Mouse (Mus musculus): Measurements from ENCODE around the gene Pip4k2b. TPM values are rescaled to one million over a fixed set of nuclear protein-coding genes. Genes with fewer than 3 reads are reported as not detected.

Pip4k2b gene
- total and polyA plus RNA-seq, 2 experiments from 2014 or later: 5.2 to 166 TPM

- Histone ChIP-seq H3K36me3 (ENCODE audit: insufficient read depth, low read length) (peaks cover 25% of the 10 kb centered on the region), H3K9me3 (ENCODE audit: low read length) (no peaks in the 10 kb centered on the region), H3K4me1 (ENCODE audit: insufficient read depth, low read length) (no peaks in the 10 kb centered on the region), H3K27me3 (ENCODE audit: insufficient read depth, low read length) (no peaks in the 10 kb centered on the region), H3K4me2 (ENCODE audit: low read depth, low read length, poor library complexity, severe bottlenecking) (no peak overlapping the region), H3K27ac (ENCODE audit: low read depth, low read length) (no peak overlapping the region), H3K9ac (replicated peaks; ENCODE audit: low read length, poor library complexity, severe bottlenecking) (no peak overlapping the region), H3K4me3 (ENCODE audit: low read depth, low read length) (no peak overlapping the region)
- ATAC-seq (ENCODE audit: low FRiP score) (no peak), DNase-seq (ENCODE audit: low spot score) (no peak)
- 60% methylated on average over 10 of the region's 10 CpGs for WGBS
- no peak for TF ChIP-seq CTCF (IDR thresholded peaks at IDR 0.05)
Observed at GRCm38 (mm10) chr11:97733689-97734088, 10.8 kb downstream of the Pip4k2b start.

DNA sequence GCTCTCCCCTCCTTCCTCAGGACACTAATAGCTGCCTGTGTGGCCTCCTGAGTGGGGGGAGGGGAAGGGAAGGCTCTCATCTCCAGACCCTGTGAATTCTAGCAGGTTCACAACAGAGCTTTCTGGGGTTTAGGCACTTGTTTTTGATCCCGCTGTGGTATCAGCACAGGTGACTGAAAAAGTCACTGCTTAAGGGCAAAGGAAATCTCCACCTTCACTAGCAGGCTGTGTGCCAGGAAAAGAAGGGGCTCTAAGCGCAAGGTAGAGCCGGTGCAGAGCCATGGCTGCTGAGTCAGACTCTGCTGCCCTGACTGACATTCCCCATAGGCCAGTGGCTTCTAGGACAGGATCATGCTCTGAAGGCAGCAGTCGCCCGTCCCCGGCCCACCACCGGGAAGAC, 15.8 kb downstream of the Pip4k2b start:
- H3K9ac ChIP-seq (replicated peaks; ENCODE audit: low read length, poor library complexity, severe bottlenecking): no peak overlapping the region
- H3K27me3 ChIP-seq (ENCODE audit: insufficient read depth, low read length): no peaks in the 10 kb centered on the region
- H3K9me3 ChIP-seq (ENCODE audit: low read length): no peaks in the 10 kb centered on the region
- no peaks in the 10 kb centered on the region for H3K4me1 ChIP-seq (ENCODE audit: insufficient read depth, low read length)
- no peak overlapping the region for H3K4me2 ChIP-seq (ENCODE audit: low read depth, low read length, poor library complexity, severe bottlenecking)
- DNase-seq (ENCODE audit: low spot score): no peak
- no peak for ATAC-seq (ENCODE audit: low FRiP score)
- 92% methylated on average over 7 of the region's 7 CpGs for WGBS
- H3K36me3 ChIP-seq (ENCODE audit: insufficient read depth, low read length): peaks cover 66% of the 10 kb centered on the region
- no peak for TF ChIP-seq CTCF (IDR thresholded peaks at IDR 0.05)
- no peak overlapping the region for H3K4me3 ChIP-seq (ENCODE audit: low read depth, low read length)
- H3K27ac ChIP-seq (ENCODE audit: low read depth, low read length): no peak overlapping the region

GRCm38 (mm10) chr11:97728311-97728710, 16.2 kb downstream of the Pip4k2b start:
- DNase-seq (ENCODE audit: low spot score): no peak
- H3K4me2 ChIP-seq (ENCODE audit: low read depth, low read length, poor library complexity, severe bottlenecking): no peak overlapping the region
- no peak overlapping the region for H3K9ac ChIP-seq (replicated peaks; ENCODE audit: low read length, poor library complexity, severe bottlenecking)
- TF ChIP-seq CTCF (IDR thresholded peaks at IDR 0.05): no peak
- no peak overlapping the region for H3K27ac ChIP-seq (ENCODE audit: low read depth, low read length)
- no peak for ATAC-seq (ENCODE audit: low FRiP score)
- H3K4me1 ChIP-seq (ENCODE audit: insufficient read depth, low read length): no peaks in the 10 kb centered on the region
- no peak overlapping the region for H3K4me3 ChIP-seq (ENCODE audit: low read depth, low read length)
- H3K27me3 ChIP-seq (ENCODE audit: insufficient read depth, low read length): no peaks in the 10 kb centered on the region
- no peaks in the 10 kb centered on the region for H3K9me3 ChIP-seq (ENCODE audit: low read length)
- WGBS: 89% methylated on average over 7 of the region's 7 CpGs
- peaks cover 70% of the 10 kb centered on the region for H3K36me3 ChIP-seq (ENCODE audit: insufficient read depth, low read length)

DNA sequence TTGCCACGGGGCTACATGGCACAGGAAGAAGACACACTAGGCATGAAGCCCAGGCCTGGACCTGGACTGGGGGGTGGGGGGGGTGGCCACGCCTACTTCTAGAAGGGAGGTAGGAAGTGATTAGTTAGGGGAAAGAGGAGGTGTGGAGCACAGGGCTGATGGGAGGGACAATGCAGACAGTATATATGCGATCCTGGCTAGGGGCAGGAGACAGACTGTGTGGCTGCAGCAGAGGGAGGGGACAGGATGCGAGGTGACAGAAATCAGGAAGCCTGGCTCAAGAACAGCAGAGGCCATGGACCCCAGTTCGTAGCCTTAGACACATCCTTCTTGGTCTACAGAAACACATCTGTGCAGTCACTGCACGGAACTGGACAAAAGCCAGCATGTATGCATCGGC, 20.8 kb downstream of the Pip4k2b start:
- Histone ChIP-seq H3K9ac (replicated peaks; ENCODE audit: low read length, poor library complexity, severe bottlenecking) (no peak overlapping the region), H3K27ac (ENCODE audit: low read depth, low read length) (no peak overlapping the region), H3K9me3 (ENCODE audit: low read length) (no peaks in the 10 kb centered on the region), H3K4me3 (ENCODE audit: low read depth, low read length) (no peak overlapping the region), H3K4me2 (ENCODE audit: low read depth, low read length, poor library complexity, severe bottlenecking) (no peak overlapping the region), H3K36me3 (ENCODE audit: insufficient read depth, low read length) (peaks cover 82% of the 10 kb centered on the region), H3K4me1 (ENCODE audit: insufficient read depth, low read length) (no peaks in the 10 kb centered on the region), H3K27me3 (ENCODE audit: insufficient read depth, low read length) (no peaks in the 10 kb centered on the region)
- ATAC-seq (ENCODE audit: low FRiP score): no peak
- TF ChIP-seq CTCF (IDR thresholded peaks at IDR 0.05): no peak
- no peak for DNase-seq (ENCODE audit: low spot score)
- WGBS: 91% methylated on average over 7 of the region's 7 CpGs

DNA sequence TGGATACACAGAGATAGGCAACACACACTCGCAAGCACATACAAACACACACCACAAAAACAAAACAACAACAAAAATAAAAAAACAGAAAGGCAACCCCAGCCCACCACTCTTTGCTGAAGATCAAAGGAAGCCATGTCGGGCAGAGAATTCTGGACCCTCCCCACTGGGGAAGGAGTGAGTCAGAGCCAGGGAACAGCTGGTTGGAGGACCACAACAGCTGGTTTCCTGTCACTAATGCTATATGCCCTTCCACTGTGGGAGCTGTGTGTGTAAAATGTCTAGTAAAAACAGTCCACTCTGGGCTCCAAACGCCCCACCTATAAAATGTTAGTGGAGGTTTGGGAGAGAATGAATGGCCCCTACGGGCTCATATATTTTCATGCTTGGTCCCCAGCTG, 23.2 kb downstream of the Pip4k2b start:
- no peak for TF ChIP-seq CTCF (IDR thresholded peaks at IDR 0.05)
- WGBS: 95% methylated on average over 4 of the region's 4 CpGs
- Histone ChIP-seq H3K27ac (ENCODE audit: low read depth, low read length) (no peak overlapping the region), H3K4me2 (ENCODE audit: low read depth, low read length, poor library complexity, severe bottlenecking) (no peak overlapping the region), H3K27me3 (ENCODE audit: insufficient read depth, low read length) (no peaks in the 10 kb centered on the region), H3K4me1 (ENCODE audit: insufficient read depth, low read length) (no peaks in the 10 kb centered on the region), H3K9ac (replicated peaks; ENCODE audit: low read length, poor library complexity, severe bottlenecking) (no peak overlapping the region), H3K4me3 (ENCODE audit: low read depth, low read length) (no peak overlapping the region), H3K9me3 (ENCODE audit: low read length) (no peaks in the 10 kb centered on the region), H3K36me3 (ENCODE audit: insufficient read depth, low read length) (peaks cover 79% of the 10 kb centered on the region)
- DNase-seq (ENCODE audit: low spot score) (no peak), ATAC-seq (ENCODE audit: low FRiP score) (no peak)

DNA sequence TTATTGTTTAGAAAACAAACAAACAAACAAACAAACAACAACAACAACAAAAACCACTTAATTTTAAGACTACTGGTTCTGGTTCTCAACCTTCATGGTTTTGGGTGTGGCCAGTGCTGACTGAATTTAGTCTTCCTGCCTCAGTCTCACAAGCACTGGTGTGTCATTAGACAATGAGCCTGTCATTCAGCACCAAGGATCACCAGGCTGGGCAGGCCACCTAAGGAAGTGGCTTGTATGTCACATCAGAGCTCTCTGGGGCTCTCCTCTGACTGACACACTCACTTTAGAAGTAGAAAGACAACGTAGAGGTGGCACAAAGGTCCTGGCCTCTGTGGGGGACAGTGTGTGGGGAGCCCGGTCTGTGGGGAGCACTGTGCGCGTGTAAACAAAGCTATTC, 25.5 kb downstream of the Pip4k2b start:
- no peak overlapping the region for H3K27ac ChIP-seq (ENCODE audit: low read depth, low read length)
- ATAC-seq (ENCODE audit: low FRiP score): no peak
- peaks cover 67% of the 10 kb centered on the region for H3K36me3 ChIP-seq (ENCODE audit: insufficient read depth, low read length)
- H3K4me3 ChIP-seq (ENCODE audit: low read depth, low read length): no peak overlapping the region
- H3K27me3 ChIP-seq (ENCODE audit: insufficient read depth, low read length): no peaks in the 10 kb centered on the region
- H3K9me3 ChIP-seq (ENCODE audit: low read length): no peaks in the 10 kb centered on the region
- H3K4me1 ChIP-seq (ENCODE audit: insufficient read depth, low read length): no peaks in the 10 kb centered on the region
- no peak overlapping the region for H3K9ac ChIP-seq (replicated peaks; ENCODE audit: low read length, poor library complexity, severe bottlenecking)
- no peak for DNase-seq (ENCODE audit: low spot score)
- 88% methylated on average over 4 of the region's 4 CpGs for WGBS
- no peak overlapping the region for H3K4me2 ChIP-seq (ENCODE audit: low read depth, low read length, poor library complexity, severe bottlenecking)
- TF ChIP-seq CTCF (IDR thresholded peaks at IDR 0.05): no peak
